Comparison of ENCODE assay signal across 31 mouse cellular contexts in the genomic region with DNA sequence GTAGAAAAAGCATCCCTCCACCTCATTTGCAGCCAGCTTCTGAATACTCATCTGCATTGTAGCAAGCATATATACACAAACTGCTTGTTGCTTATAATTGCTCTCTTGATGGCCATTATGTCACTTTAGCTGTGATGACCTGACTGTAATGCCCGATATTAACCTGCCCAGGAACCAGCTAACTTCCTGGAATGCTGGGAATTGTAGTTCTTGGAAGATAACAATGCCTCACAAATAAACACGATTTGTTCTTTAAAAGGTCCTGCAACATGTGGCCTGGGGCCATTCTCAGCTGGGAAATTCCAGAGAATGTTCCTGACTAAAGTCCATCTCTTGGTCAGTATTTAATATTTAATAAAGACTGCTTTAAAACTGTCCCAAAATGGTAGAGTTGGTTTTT.
"Had no signal": no experiment of that assay in that cellular context is flagged by ENCODE, and none has a peak within 500 bp of the region (broad histone marks: within the 10 kb centered on the region; RNA-seq: fewer than 3 reads in every experiment).

No protein-coding gene starts in this region.

- H3K9ac ChIP-seq: heart, embryonic 12.5 days; heart, embryonic 13.5 days; heart, embryonic 15.5 days; hindbrain, embryonic 12.5 days; hindbrain, embryonic 13.5 days; hindbrain, embryonic 14.5 days; hindbrain, embryonic 15.5 days; intestine, embryonic 15.5 days; kidney, embryonic 15.5 days had no signal

- ATAC-seq: hindbrain, embryonic 16.5 days; hindbrain, postnatal 0 days; inflammation-experienced regulatory T-cells, adult 6 months; intestine, embryonic 15.5 days; intestine, embryonic 16.5 days; intestine, postnatal 0 days had no signal

- H3K4me2 ChIP-seq: heart, embryonic 11.5 days; heart, embryonic 12.5 days; heart, embryonic 13.5 days; heart, embryonic 15.5 days; hindbrain, embryonic 12.5 days; hindbrain, embryonic 13.5 days; hindbrain, embryonic 14.5 days; hindbrain, embryonic 15.5 days; intestine, embryonic 15.5 days; kidney, embryonic 15.5 days had no signal

- H3K27me3 ChIP-seq: heart, embryonic 12.5 days; heart, embryonic 13.5 days; heart, embryonic 15.5 days; hindbrain, embryonic 12.5 days; hindbrain, embryonic 13.5 days; hindbrain, embryonic 15.5 days; intestine, embryonic 15.5 days; kidney, embryonic 15.5 days had no signal

- DNase-seq: heart, adult 2 months; heart, postnatal 10 days; heart, postnatal 14 days; heart, postnatal 36 days; heart, postnatal 4 days; kidney, adult 18-20 months; kidney, postnatal 10 days; kidney, postnatal 25 days; kidney, postnatal 4 days; layer of hippocampus, adult 9-11 months; layer of hippocampus, postnatal 36 days had no signal

- H3K4me1 ChIP-seq: heart, embryonic 10.5 days; heart, embryonic 12.5 days; heart, embryonic 13.5 days; heart, embryonic 15.5 days; hindbrain, embryonic 12.5 days; hindbrain, embryonic 15.5 days; intestine, embryonic 15.5 days; kidney, embryonic 15.5 days had no signal

- H3K27ac ChIP-seq: heart, adult 2 months; heart, embryonic 10.5 days; heart, embryonic 13.5 days; heart, embryonic 15.5 days; hindbrain, embryonic 10.5 days; hindbrain, embryonic 12.5 days; hindbrain, embryonic 13.5 days; hindbrain, embryonic 14.5 days; hindbrain, embryonic 15.5 days; hindbrain, postnatal 0 days; intestine, embryonic 15.5 days; kidney, embryonic 15.5 days; kidney, postnatal 0 days; layer of hippocampus, adult 2 months; left cerebral cortex, adult 2 months had no signal

- H3K36me3 ChIP-seq: heart, embryonic 10.5 days; heart, embryonic 12.5 days; heart, embryonic 13.5 days; heart, embryonic 15.5 days; hindbrain, embryonic 10.5 days; hindbrain, embryonic 12.5 days; hindbrain, embryonic 13.5 days; hindbrain, embryonic 15.5 days; intestine, embryonic 15.5 days; kidney, embryonic 15.5 days had no signal

- H3K9me3 ChIP-seq: heart, embryonic 10.5 days; heart, embryonic 12.5 days; heart, embryonic 13.5 days; heart, embryonic 15.5 days; hindbrain, embryonic 10.5 days; hindbrain, embryonic 12.5 days; hindbrain, embryonic 13.5 days; hindbrain, embryonic 15.5 days; intestine, embryonic 15.5 days; kidney, embryonic 15.5 days had no signal

- H3K4me3 ChIP-seq: heart, adult 2 months; heart, embryonic 10.5 days; heart, embryonic 12.5 days; heart, embryonic 13.5 days; heart, embryonic 15.5 days; hindbrain, embryonic 10.5 days; hindbrain, embryonic 12.5 days; hindbrain, embryonic 13.5 days; hindbrain, embryonic 15.5 days; intestine, embryonic 15.5 days; kidney, embryonic 15.5 days; layer of hippocampus, adult 2 months; left cerebral cortex, adult 2 months had no signal
